Mouse (Mus musculus) hindbrain, embryonic 14.5 days (tissue): ENCODE results near the gene Plxna4. TPM values are rescaled to one million over a fixed set of nuclear protein-coding genes. Genes with fewer than 3 reads are reported as not detected.

Source experiments
- ATAC-seq: fragments of 200-750 bp; cut with Nextera tagmentation; 2 replicates; pipeline ENCODE4 v1.8.0; 2017; ENCODE audit warnings: moderate number of reproducible peaks, mild to moderate bottlenecking, moderate TSS enrichment, moderate library complexity; ENCODE audit not compliant: low FRiP score
- DNase-seq: peaks from one replicate; pipeline ENCODE4 v3.0.0-alpha.2; 2015; ENCODE audit warnings: low spot score
- H3K27ac ChIP-seq: fragments of 300-500 bp; sonication (generic); 2 replicates; pipeline ENCODE4 v1.5.1; 2014; ENCODE audit warnings: mild to moderate bottlenecking, moderate library complexity
- H3K27me3 ChIP-seq: fragments of 300-500 bp; sonication (generic); 2 replicates; pipeline ENCODE4 v1.6.1; 2014; ENCODE audit warnings: mild to moderate bottlenecking, low read length, mixed read lengths; ENCODE audit not compliant: control insufficient read depth, insufficient read depth
- H3K36me3 ChIP-seq: fragments of 300-500 bp; sonication (generic); replicated peaks from 2 replicates; pipeline ENCODE4 v1.6.1; 2014; ENCODE audit not compliant: control insufficient read depth, insufficient read depth
- H3K4me1 ChIP-seq: fragments of 300-500 bp; sonication (generic); replicated peaks from 2 replicates; pipeline ENCODE4 v1.6.1; 2014; ENCODE audit warnings: antibody characterized with exemption, low read length, mixed read lengths; ENCODE audit not compliant: control insufficient read depth, insufficient read depth
- H3K4me2 ChIP-seq: fragments of 300-500 bp; sonication (generic); replicated peaks from 2 replicates; pipeline ENCODE4 v1.6.1; 2014; ENCODE audit warnings: mild to moderate bottlenecking, moderate library complexity
- H3K4me3 ChIP-seq: fragments of 300-500 bp; sonication (generic); replicated peaks from 2 replicates; pipeline ENCODE4 v1.5.1; 2014; ENCODE audit warnings: mild to moderate bottlenecking, low read length
- H3K9ac ChIP-seq: fragments of 300-500 bp; sonication (generic); 2 replicates; pipeline ENCODE4 v1.6.1; 2014
- H3K9me3 ChIP-seq: fragments of 300-500 bp; sonication (generic); 2 replicates; pipeline ENCODE4 v1.6.1; 2016; ENCODE audit warnings: low read length; ENCODE audit not compliant: control insufficient read depth
- WGBS: fragments of 180-500 bp; shearing (Covaris S2); extraction: QIAGEN DNeasy Blood & Tissue Kit; methylation state at CpG from one replicate; pipeline ENCODE4 v1.1.7; 2014; 5-methylcytosine and 5-hydroxymethylcytosine counted together
- polyA plus RNA-seq: library from polyadenylated mRNA; unstranded; fragments of >200 nt; fragmentation: Nextera tagmentation; extraction: Ambion mirVana; gene quantifications from 2 replicates; pipeline ENCODE4 v1.2.1, GENCODE M21; 2014

Gene Plxna4
- polyA plus RNA-seq, 1 experiment from 2014 or later = 25.7 TPM

GRCm38 (mm10) chr6:32570445-32570844 is 17.5 kb downstream of the Plxna4 start:
- Histone ChIP-seq H3K4me3 (no peak overlapping the region), H3K4me2 (no peak overlapping the region), H3K36me3 (no peaks in the 10 kb centered on the region), H3K4me1 (peaks cover 4% of the 10 kb centered on the region; the same call in 1 of the 2 replicates), H3K27ac (no peak overlapping the region), H3K9me3 (no peaks in the 10 kb centered on the region), H3K27me3 (no peaks in the 10 kb centered on the region), H3K9ac (no peak overlapping the region)
- no peak for ATAC-seq
- no peak for DNase-seq
- WGBS = 31% methylated on average over 3 of the region's 3 CpGs

GRCm38 (mm10) chr6:32569919-32570318 is 18.1 kb downstream of the Plxna4 start:
- peaks cover 4% of the 10 kb centered on the region; the same call in 1 of the 2 replicates for H3K4me1 ChIP-seq
- no peak overlapping the region for H3K9ac ChIP-seq
- no peak overlapping the region for H3K4me2 ChIP-seq
- H3K9me3 ChIP-seq = no peaks in the 10 kb centered on the region
- DNase-seq (no peak), ATAC-seq (no peak)
- H3K36me3 ChIP-seq = no peaks in the 10 kb centered on the region
- no peaks in the 10 kb centered on the region for H3K27me3 ChIP-seq
- H3K27ac ChIP-seq = no peak overlapping the region
- WGBS = 89% methylated on average over 3 of the region's 3 CpGs
- no peak overlapping the region for H3K4me3 ChIP-seq

- Histone ChIP-seq H3K27me3 (no peaks in the 10 kb centered on the region), H3K4me1 (no peaks in the 10 kb centered on the region), H3K36me3 (no peaks in the 10 kb centered on the region), H3K4me3 (no peak overlapping the region), H3K9me3 (no peaks in the 10 kb centered on the region), H3K4me2 (no peak overlapping the region), H3K9ac (no peak overlapping the region), H3K27ac (no peak overlapping the region)
- WGBS = 93% methylated on average over 1 of the region's 1 CpGs
- DNase-seq = no peak
- ATAC-seq = no peak
Measured at GRCm38 (mm10) chr6:32546915-32547314, 41.1 kb downstream of the Plxna4 start.

- Histone ChIP-seq H3K4me3 (no peak overlapping the region), H3K4me1 (no peaks in the 10 kb centered on the region), H3K36me3 (no peaks in the 10 kb centered on the region), H3K27me3 (no peaks in the 10 kb centered on the region), H3K4me2 (no peak overlapping the region), H3K9me3 (no peaks in the 10 kb centered on the region), H3K27ac (no peak overlapping the region), H3K9ac (no peak overlapping the region)
- DNase-seq = no peak
- no peak for ATAC-seq
- WGBS = 90% methylated on average over 3 of the region's 3 CpGs
Measured at GRCm38 (mm10) chr6:32544021-32544420, 44.0 kb downstream of the Plxna4 start.

- no peaks in the 10 kb centered on the region for H3K36me3 ChIP-seq
- WGBS = 93% methylated on average over 4 of the region's 4 CpGs
- H3K4me3 ChIP-seq = no peak overlapping the region
- no peaks in the 10 kb centered on the region for H3K9me3 ChIP-seq
- ATAC-seq (no peak), DNase-seq (no peak)
- no peak overlapping the region for H3K27ac ChIP-seq
- no peak overlapping the region for H3K9ac ChIP-seq
- no peaks in the 10 kb centered on the region for H3K4me1 ChIP-seq
- no peak overlapping the region for H3K4me2 ChIP-seq
- H3K27me3 ChIP-seq = no peaks in the 10 kb centered on the region
Measured at GRCm38 (mm10) chr6:32540155-32540554, 47.8 kb downstream of the Plxna4 start.

GRCm38 (mm10) chr6:32533962-32534740 is 53.8 kb downstream of the Plxna4 start:
- no peak overlapping the region for H3K4me3 ChIP-seq
- no peaks in the 10 kb centered on the region for H3K4me1 ChIP-seq
- no peak overlapping the region for H3K4me2 ChIP-seq
- no peak overlapping the region for H3K27ac ChIP-seq
- ATAC-seq (no peak), DNase-seq (no peak)
- no peaks in the 10 kb centered on the region for H3K9me3 ChIP-seq
- H3K9ac ChIP-seq = no peak overlapping the region
- H3K27me3 ChIP-seq = no peaks in the 10 kb centered on the region
- 81% methylated on average over 3 of the region's 3 CpGs for whole genome bisulfite sequencing
- no peaks in the 10 kb centered on the region for H3K36me3 ChIP-seq

GRCm38 (mm10) chr6:32528081-32528570 is 59.9 kb downstream of the Plxna4 start:
- no peak overlapping the region for H3K27ac ChIP-seq
- WGBS = 86% methylated on average over 8 of the region's 8 CpGs
- ATAC-seq (no peak), DNase-seq (no peak)
- H3K27me3 ChIP-seq = no peaks in the 10 kb centered on the region
- no peak overlapping the region for H3K4me2 ChIP-seq
- no peak overlapping the region for H3K9ac ChIP-seq
- no peaks in the 10 kb centered on the region for H3K36me3 ChIP-seq
- no peak overlapping the region for H3K4me3 ChIP-seq
- no peaks in the 10 kb centered on the region for H3K4me1 ChIP-seq
- H3K9me3 ChIP-seq = no peaks in the 10 kb centered on the region

GRCm38 (mm10) chr6:32527518-32527917 is 60.5 kb downstream of the Plxna4 start:
- Histone ChIP-seq H3K27me3 (no peaks in the 10 kb centered on the region), H3K4me2 (no peak overlapping the region), H3K4me3 (no peak overlapping the region), H3K36me3 (no peaks in the 10 kb centered on the region), H3K4me1 (no peaks in the 10 kb centered on the region), H3K9ac (no peak overlapping the region), H3K27ac (no peak overlapping the region), H3K9me3 (no peaks in the 10 kb centered on the region)
- ATAC-seq (no peak), DNase-seq (no peak)
- 89% methylated on average over 7 of the region's 7 CpGs for WGBS

- Histone ChIP-seq H3K4me3 (no peak overlapping the region), H3K9ac (no peak overlapping the region), H3K27me3 (no peaks in the 10 kb centered on the region), H3K36me3 (no peaks in the 10 kb centered on the region), H3K4me1 (no peaks in the 10 kb centered on the region), H3K27ac (no peak overlapping the region), H3K9me3 (no peaks in the 10 kb centered on the region), H3K4me2 (no peak overlapping the region)
- DNase-seq = no peak
- WGBS = 77% methylated on average over 5 of the region's 5 CpGs
- no peak for ATAC-seq
Measured at GRCm38 (mm10) chr6:32526762-32527161, 61.2 kb downstream of the Plxna4 start.
